Mouse (Mus musculus): ENCODE data around the gene Patz1. TPM values are rescaled to one million over a fixed set of nuclear protein-coding genes. Genes with fewer than 3 reads are reported as not detected.

Patz1 gene
- polyA plus RNA-seq, 1 experiment from 2014 or later = 63.5 TPM

DNA sequence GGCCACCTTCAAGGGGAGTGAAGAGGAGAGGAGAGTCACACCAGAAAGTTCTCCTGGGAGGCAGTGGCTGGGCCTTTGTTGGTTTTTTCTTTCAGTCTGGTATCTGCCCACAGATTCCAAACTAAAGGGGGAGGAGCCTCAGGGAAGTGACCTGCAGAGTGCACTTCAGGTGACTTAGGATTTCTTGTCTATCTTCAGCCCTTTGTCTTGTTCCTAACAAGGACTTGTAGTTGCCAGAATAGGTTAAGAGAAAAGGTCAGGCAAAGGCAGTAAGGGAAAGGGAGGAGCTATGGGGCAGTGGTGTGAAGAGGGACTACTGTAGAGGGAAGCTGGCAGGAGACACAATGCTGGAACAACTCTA, 59.1 kb downstream of the Patz1 start:
- Histone ChIP-seq H3K27ac (replicated peaks) (no peak overlapping the region), H3K4me1 (no peaks in the 10 kb centered on the region), H3K4me2 (replicated peaks) (no peak overlapping the region), H3K9ac (replicated peaks) (no peak overlapping the region), H3K9me3 (no peaks in the 10 kb centered on the region), H3K4me3 (no peak overlapping the region), H3K27me3 (no peaks in the 10 kb centered on the region), H3K36me3 (peaks cover 56% of the 10 kb centered on the region)
- ATAC-seq (replicated peaks) = no peak

DNA sequence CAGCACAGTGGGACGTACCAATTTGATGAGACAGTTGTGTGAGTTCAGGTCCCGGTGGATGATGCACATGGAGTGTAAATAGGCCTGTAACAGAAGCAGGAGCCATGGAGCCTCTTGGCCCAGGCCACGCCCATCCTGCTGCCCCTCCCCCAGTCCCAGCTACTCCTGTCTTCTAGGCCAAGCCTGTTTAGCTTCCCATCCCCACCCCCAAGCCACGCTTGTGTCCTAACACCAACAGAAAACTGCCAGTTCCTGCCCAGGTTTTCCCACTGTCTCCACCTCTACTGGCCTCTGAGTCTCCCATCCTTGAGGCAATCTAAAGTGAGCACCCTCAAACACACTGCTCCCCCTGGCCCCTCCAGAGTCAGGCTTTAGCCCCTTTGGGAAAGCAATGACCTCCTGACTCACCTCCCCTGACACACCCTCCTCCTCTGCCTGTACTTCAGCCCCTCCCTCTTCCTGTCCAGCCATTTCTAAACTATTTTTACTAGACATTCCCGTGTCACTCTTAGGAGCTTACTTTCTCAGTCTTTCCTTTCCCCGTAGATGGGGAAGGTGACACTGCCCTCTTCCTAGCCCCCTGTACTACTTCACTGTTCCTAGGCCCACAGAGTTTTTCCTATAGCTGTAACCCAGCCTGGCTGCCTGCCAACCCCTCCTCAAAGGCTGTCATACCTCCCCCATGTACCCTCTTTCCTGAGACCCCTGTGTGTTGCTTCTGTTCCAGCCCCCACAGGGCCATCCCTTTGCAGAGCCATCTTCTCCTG, 60.1 kb downstream of the Patz1 start:
- H3K4me2 ChIP-seq (replicated peaks) = no peak overlapping the region
- H3K4me3 ChIP-seq = no peak overlapping the region
- no peaks in the 10 kb centered on the region for H3K27me3 ChIP-seq
- peaks cover 56% of the 10 kb centered on the region for H3K36me3 ChIP-seq
- no peak for ATAC-seq (replicated peaks)
- H3K4me1 ChIP-seq = no peaks in the 10 kb centered on the region
- H3K9ac ChIP-seq (replicated peaks) = no peak overlapping the region
- no peak overlapping the region for H3K27ac ChIP-seq (replicated peaks)
- WGBS = 49% methylated on average over 6 of the region's 6 CpGs
- no peaks in the 10 kb centered on the region for H3K9me3 ChIP-seq

DNA sequence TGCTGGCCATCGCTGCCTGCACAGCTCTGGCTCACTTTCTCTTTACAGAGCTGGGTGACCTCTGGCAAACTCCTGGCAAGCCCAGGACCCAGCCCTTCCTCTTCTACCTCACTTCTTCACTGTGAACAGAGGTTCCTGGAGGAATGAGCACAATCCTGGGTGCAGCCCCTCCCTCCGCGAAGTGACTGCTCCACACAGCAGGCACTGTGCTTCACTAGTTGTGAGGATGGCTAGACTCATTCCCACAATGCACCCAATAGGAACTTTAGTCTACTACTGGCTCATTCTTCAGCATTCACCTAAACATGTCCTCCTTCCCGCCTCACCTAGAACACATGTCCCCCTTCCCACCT, 60.6 kb downstream of the Patz1 start:
- WGBS = 91% methylated on average over 4 of the region's 4 CpGs
- Histone ChIP-seq H3K9me3 (no peaks in the 10 kb centered on the region), H3K27me3 (no peaks in the 10 kb centered on the region), H3K4me2 (replicated peaks) (no peak overlapping the region), H3K36me3 (peaks cover 56% of the 10 kb centered on the region), H3K4me1 (no peaks in the 10 kb centered on the region), H3K4me3 (no peak overlapping the region), H3K9ac (replicated peaks) (no peak overlapping the region), H3K27ac (replicated peaks) (no peak overlapping the region)
- ATAC-seq (replicated peaks) = no peak

DNA sequence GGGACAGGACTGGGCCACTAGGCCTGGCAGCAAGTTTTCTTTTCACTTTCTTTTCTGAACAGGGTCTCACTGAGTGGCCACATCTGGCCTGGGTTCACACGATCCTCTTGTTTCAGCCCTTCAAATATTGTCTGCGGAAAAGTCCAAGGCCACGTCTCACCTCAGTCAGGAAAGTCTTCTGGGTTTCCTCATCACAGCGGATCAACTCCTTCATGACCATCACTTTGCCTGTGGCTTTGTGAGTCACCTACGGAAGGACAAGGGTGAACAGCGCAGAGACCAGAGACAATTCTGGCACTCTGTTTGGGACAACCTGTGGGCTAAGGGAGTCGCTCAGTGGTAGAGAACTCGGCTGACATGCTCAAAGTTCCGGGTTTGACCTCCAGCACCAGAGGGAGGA, 63.5 kb downstream of the Patz1 start:
- no peak overlapping the region for H3K9ac ChIP-seq (replicated peaks)
- H3K36me3 ChIP-seq = peaks cover 53% of the 10 kb centered on the region
- H3K4me1 ChIP-seq = no peaks in the 10 kb centered on the region
- H3K4me3 ChIP-seq = no peak overlapping the region
- no peak for ATAC-seq (replicated peaks)
- H3K27me3 ChIP-seq = no peaks in the 10 kb centered on the region
- WGBS = 94% methylated on average over 9 of the region's 9 CpGs
- no peaks in the 10 kb centered on the region for H3K9me3 ChIP-seq
- no peak overlapping the region for H3K27ac ChIP-seq (replicated peaks)
- H3K4me2 ChIP-seq (replicated peaks) = no peak overlapping the region

DNA sequence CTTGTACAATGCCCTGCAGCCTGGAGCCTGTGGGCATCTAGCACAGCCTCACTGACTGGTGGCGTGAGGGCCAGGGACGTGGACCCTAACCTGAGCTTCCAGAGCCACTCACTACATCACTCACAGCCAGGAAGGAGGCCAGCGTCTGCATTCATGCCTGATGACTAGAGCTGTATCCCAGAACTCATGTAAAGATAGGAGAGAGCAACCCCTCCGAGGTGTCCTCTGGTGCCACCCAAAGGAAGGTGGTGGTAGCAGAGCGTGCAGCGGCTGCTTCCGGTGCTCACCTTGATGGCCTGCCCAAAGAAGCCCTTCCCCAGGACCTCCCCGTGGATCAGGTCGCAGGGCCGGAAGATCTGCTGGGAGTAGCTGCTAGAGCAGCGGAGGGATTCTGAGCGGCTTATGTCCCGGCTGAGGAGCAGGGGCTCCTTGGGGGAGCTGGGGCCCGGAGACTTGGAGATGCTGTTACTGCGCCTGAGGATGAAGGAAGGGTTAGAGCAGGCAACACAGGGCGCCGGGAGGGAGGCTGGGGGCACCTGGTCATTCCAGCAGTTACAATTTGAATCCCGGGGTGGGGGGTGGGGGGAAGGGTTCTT, 64.4 kb downstream of the Patz1 start:
- H3K4me3 ChIP-seq = no peak overlapping the region

More for the DNA sequence above, 64.4 kb downstream of the Patz1 start:
- peaks cover 60% of the 10 kb centered on the region for H3K36me3 ChIP-seq
- no peak overlapping the region for H3K4me2 ChIP-seq (replicated peaks)
- H3K9me3 ChIP-seq = no peaks in the 10 kb centered on the region
- H3K9ac ChIP-seq (replicated peaks) = no peak overlapping the region
- WGBS = 46% methylated on average over 18 of the region's 18 CpGs
- no peak for ATAC-seq (replicated peaks)
- no peak overlapping the region for H3K27ac ChIP-seq (replicated peaks)
- H3K4me1 ChIP-seq = no peaks in the 10 kb centered on the region
- H3K27me3 ChIP-seq = no peaks in the 10 kb centered on the region

Other genes starting within 250 kb of the Patz1 start
- 16.2 and 16.4 TPM in 2 replicates for gene Sfi1, start 95.4 kb upstream of the Patz1 start, polyA plus RNA-seq (2015; fragmentation: Nextera tagmentation; extraction: Ambion mirVana)
- 46.2 and 54.3 TPM in 2 replicates for gene Eif4enif1, start 86.5 kb upstream of the Patz1 start, polyA plus RNA-seq (2015; fragmentation: Nextera tagmentation; extraction: Ambion mirVana)
- gene Drg1, start 22.5 kb upstream of the Patz1 start, polyA plus RNA-seq (2015; fragmentation: Nextera tagmentation; extraction: Ambion mirVana) = 249 and 257 TPM in 2 replicates
- gene Pik3ip1, start 41.5 kb downstream of the Patz1 start, polyA plus RNA-seq (2015; fragmentation: Nextera tagmentation; extraction: Ambion mirVana) = 34.4 and 36.6 TPM in 2 replicates
- 98.1 and 103 TPM in 2 replicates for gene Limk2, start 120.3 kb downstream of the Patz1 start, polyA plus RNA-seq (2015; fragmentation: Nextera tagmentation; extraction: Ambion mirVana)
- 39.8 and 41.6 TPM in 2 replicates for gene Rnf185, start 163.5 kb downstream of the Patz1 start, polyA plus RNA-seq (2015; fragmentation: Nextera tagmentation; extraction: Ambion mirVana)
- gene Pla2g3, start 199.4 kb downstream of the Patz1 start, polyA plus RNA-seq (2015; fragmentation: Nextera tagmentation; extraction: Ambion mirVana) = 0.39 and 0.72 TPM in 2 replicates
- gene Inpp5j, start 215.9 kb downstream of the Patz1 start, polyA plus RNA-seq (2015; fragmentation: Nextera tagmentation; extraction: Ambion mirVana) = 1.8 and 2.7 TPM in 2 replicates
- gene Selenom, start 225.8 kb downstream of the Patz1 start, polyA plus RNA-seq (2015; fragmentation: Nextera tagmentation; extraction: Ambion mirVana) = 41.6 and 44.2 TPM in 2 replicates